Mouse (Mus musculus) cerebellum, adult 2 months (tissue): ENCODE data around the gene Mfrp.

Experiments
- CTCF ChIP-seq: fragments of 200-500 bp; IDR thresholded peaks from 2 replicates; pipeline ENCODE4 v1.5.1; 2011; ENCODE audit warnings: low read depth, mild to moderate bottlenecking, control low read depth, low read length, moderate library complexity, borderline replicate concordance; ENCODE audit not compliant: insufficient read depth
- POLR2A ChIP-seq: fragments of 200-500 bp; IDR thresholded peaks from 2 replicates; pipeline ENCODE4 v1.6.1; 2011; ENCODE audit warnings: low read length, control low read depth, borderline replicate concordance; ENCODE audit not compliant: insufficient read depth

- no peak for TF ChIP-seq CTCF
- no peak for TF ChIP-seq POLR2A
Observed at GRCm38 (mm10) chr9:44133287-44133686, 31.8 kb downstream of the Mfrp start.
